Mouse (Mus musculus): ENCODE measurements around the gene Mapre1.

GRCm38 (mm10) chr2:153784668-153785067, 43.6 kb downstream of the Mapre1 start:
- no peak for TF ChIP-seq POLR2A (IDR thresholded peaks at IDR 0.05; ENCODE audit: low read depth, low read length)
- no peak for TF ChIP-seq CTCF (IDR thresholded peaks at IDR 0.05; ENCODE audit: extremely low read depth, insufficient read length, insufficient replicate concordance, low read depth, low read length)

Measured in small intestine, adult 2 months (tissue).